Mouse (Mus musculus): ENCODE data around the gene Ebf1. TPM values are rescaled to one million over a fixed set of nuclear protein-coding genes. Genes with fewer than 3 reads are reported as not detected.

Gene Ebf1
- polyA plus RNA-seq, 1 experiment from 2014 or later: 95.7 TPM

GRCm38 (mm10) chr11:44886897-44887296 is 269.8 kb downstream of the Ebf1 start:
- Histone ChIP-seq H3K4me3 (replicated peaks) (no peak overlapping the region), H3K4me1 (replicated peaks) (peaks cover 4% of the 10 kb centered on the region; the same call in 1 of the 2 replicates), H3K36me3 (peaks cover 16% of the 10 kb centered on the region), H3K4me2 (no peak overlapping the region), H3K27ac (no peak overlapping the region), H3K9ac (replicated peaks) (no peak overlapping the region), H3K9me3 (no peaks in the 10 kb centered on the region), H3K27me3 (no peaks in the 10 kb centered on the region)
- no peak for ATAC-seq (ENCODE audit: insufficient number of reproducible peaks, insufficient read depth, low FRiP score, low TSS enrichment, low read depth)
- WGBS: 95% methylated on average over 2 of the region's 2 CpGs

DNA sequence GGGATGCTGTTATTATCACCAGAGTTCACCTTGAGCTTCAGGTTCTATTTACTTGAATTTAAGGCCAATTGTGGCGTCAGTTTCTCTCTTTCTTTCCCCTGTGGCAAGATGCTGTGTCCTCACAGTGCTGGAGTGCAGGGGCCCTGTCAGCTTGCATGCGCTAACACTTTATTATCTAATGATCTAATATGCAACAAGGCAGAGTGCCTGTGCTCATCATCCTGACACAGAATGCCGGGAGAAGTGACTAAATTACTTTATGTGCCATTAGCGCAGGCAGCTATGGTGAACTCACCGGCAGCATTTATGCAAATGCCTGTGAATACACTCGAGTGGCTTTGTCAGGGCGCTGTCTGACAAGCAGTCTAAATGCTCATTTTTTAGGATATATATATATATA is 270.6 kb downstream of the Ebf1 start:
- Histone ChIP-seq H3K36me3 (peaks cover 16% of the 10 kb centered on the region), H3K9me3 (no peaks in the 10 kb centered on the region), H3K27ac (no peak overlapping the region), H3K4me1 (replicated peaks) (peaks cover 4% of the 10 kb centered on the region; the same call in 1 of the 2 replicates), H3K4me3 (replicated peaks) (no peak overlapping the region), H3K9ac (replicated peaks) (no peak overlapping the region), H3K4me2 (no peak overlapping the region), H3K27me3 (no peaks in the 10 kb centered on the region)
- no peak for ATAC-seq (ENCODE audit: insufficient number of reproducible peaks, insufficient read depth, low FRiP score, low TSS enrichment, low read depth)
- 85% methylated on average over 7 of the region's 7 CpGs for WGBS

DNA sequence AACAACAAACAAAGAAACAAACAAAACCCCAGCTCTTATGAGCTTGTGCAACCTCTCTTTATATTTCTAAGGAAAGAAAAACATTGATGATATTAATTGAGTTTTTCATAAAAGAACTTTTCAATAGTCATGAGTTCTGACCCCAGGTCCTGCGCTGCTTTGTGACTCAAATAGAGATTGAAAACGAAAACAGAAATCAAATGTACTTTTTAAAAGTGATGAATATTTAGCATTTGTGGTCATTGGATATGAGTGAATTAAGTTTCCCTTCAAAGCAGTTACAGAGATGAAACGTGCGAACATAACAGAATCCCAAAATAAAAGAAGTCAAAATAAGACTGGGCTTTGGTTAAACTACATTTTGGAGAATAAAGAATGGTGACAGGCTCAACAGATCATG is 271.3 kb downstream of the Ebf1 start:
- Histone ChIP-seq H3K36me3 (peaks cover 18% of the 10 kb centered on the region), H3K27me3 (no peaks in the 10 kb centered on the region), H3K9me3 (no peaks in the 10 kb centered on the region), H3K4me1 (replicated peaks) (peaks cover 4% of the 10 kb centered on the region; the same call in 1 of the 2 replicates), H3K9ac (replicated peaks) (no peak overlapping the region), H3K4me3 (replicated peaks) (no peak overlapping the region), H3K4me2 (no peak overlapping the region), H3K27ac (no peak overlapping the region)
- no peak for ATAC-seq (ENCODE audit: insufficient number of reproducible peaks, insufficient read depth, low FRiP score, low TSS enrichment, low read depth)
- 91% methylated on average over 4 of the region's 4 CpGs for WGBS

GRCm38 (mm10) chr11:44892814-44893521 is 275.9 kb downstream of the Ebf1 start:
- no peaks in the 10 kb centered on the region for H3K27me3 ChIP-seq
- peaks cover 7% of the 10 kb centered on the region for H3K4me1 ChIP-seq (replicated peaks)
- peaks cover 6% of the 10 kb centered on the region; the same call in 1 of the 2 replicates for H3K36me3 ChIP-seq
- WGBS: 78% methylated on average over 18 of the region's 18 CpGs
- H3K4me2 ChIP-seq: no peak overlapping the region
- H3K27ac ChIP-seq: no peak overlapping the region
- no peak overlapping the region for H3K4me3 ChIP-seq (replicated peaks)
- no peak for ATAC-seq (ENCODE audit: insufficient number of reproducible peaks, insufficient read depth, low FRiP score, low TSS enrichment, low read depth)
- H3K9me3 ChIP-seq: no peaks in the 10 kb centered on the region
- H3K9ac ChIP-seq (replicated peaks): no peak overlapping the region

DNA sequence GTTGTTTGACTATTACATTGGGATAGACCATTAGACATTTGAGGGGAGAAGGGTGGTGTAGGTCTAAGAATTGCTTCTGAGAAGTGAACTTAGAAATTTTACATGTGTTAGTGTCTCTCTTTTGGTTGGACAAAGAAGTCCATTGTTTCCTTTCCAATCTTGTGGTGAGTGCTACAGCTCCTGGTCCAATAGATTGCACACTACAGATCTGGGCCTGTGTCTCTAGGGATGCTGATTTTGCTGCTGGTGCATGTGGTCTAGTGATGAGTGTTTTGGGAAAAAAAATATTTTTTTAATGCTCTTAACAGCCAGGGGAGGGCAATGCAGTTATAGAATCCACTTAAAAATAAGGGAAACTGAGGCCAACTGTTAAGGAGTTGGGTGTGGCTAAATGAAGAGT is 276.9 kb downstream of the Ebf1 start:
- Histone ChIP-seq H3K4me3 (replicated peaks) (no peak overlapping the region), H3K27ac (no peak overlapping the region), H3K9ac (replicated peaks) (no peak overlapping the region), H3K9me3 (no peaks in the 10 kb centered on the region), H3K4me2 (no peak overlapping the region), H3K36me3 (peaks cover 6% of the 10 kb centered on the region; the same call in 1 of the 2 replicates), H3K4me1 (replicated peaks) (peaks cover 7% of the 10 kb centered on the region), H3K27me3 (no peaks in the 10 kb centered on the region)
- ATAC-seq (ENCODE audit: insufficient number of reproducible peaks, insufficient read depth, low FRiP score, low TSS enrichment, low read depth): no peak

DNA sequence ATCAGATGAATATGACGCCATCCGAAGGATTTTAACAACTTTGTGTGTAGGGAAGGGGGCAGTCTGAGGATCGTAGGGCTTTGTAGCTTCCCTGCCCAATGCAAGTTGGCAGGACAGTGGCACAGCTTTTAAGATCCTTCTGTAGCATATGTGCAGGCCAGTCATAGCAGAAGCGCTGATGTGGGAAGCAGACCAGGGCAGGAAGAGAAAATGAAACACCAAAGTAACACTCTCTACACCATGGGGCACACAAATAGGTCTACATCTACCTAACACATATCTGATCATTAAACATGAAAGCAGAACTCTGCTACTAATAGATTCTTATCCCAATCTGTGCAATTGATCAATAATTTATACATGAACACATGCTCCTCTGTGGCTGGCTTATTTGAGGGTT is 277.7 kb downstream of the Ebf1 start:
- H3K4me3 ChIP-seq (replicated peaks): no peak overlapping the region
- WGBS: 88% methylated on average over 4 of the region's 4 CpGs
- H3K27me3 ChIP-seq: no peaks in the 10 kb centered on the region
- peaks cover 3% of the 10 kb centered on the region; the same call in 1 of the 2 replicates for H3K36me3 ChIP-seq
- no peak overlapping the region for H3K4me2 ChIP-seq
- ATAC-seq (ENCODE audit: insufficient number of reproducible peaks, insufficient read depth, low FRiP score, low TSS enrichment, low read depth): no peak
- H3K9ac ChIP-seq (replicated peaks): no peak overlapping the region
- no peaks in the 10 kb centered on the region for H3K9me3 ChIP-seq
- peaks cover 3% of the 10 kb centered on the region for H3K4me1 ChIP-seq (replicated peaks)
- H3K27ac ChIP-seq: no peak overlapping the region

DNA sequence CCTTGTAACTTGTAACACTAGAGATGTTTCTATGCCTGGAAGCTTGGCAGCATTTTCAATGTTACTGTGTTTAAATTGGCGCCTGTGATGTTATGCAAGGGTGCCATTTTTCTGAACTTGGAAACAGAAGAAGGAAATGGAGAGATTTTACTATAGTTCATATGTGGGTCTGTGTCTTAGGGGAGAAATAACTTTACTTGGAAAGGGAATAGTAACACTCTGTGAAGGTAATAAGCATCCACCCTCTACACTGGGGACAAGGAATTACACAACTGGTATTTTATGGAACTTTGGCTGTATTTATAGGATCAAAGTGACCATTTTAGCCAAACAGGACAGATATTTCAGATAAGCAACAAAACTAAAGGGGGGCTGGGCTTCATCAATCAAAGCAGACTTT is 278.8 kb downstream of the Ebf1 start:
- H3K36me3 ChIP-seq: 0 out of 2 replicates have a peak, but pooled peaks cover 2% of the 10 kb centered on the region
- no peaks in the 10 kb centered on the region for H3K27me3 ChIP-seq
- no peak overlapping the region for H3K9ac ChIP-seq (replicated peaks)
- H3K4me2 ChIP-seq: no peak overlapping the region
- no peak for ATAC-seq (ENCODE audit: insufficient number of reproducible peaks, insufficient read depth, low FRiP score, low TSS enrichment, low read depth)
- H3K27ac ChIP-seq: no peak overlapping the region
- H3K4me3 ChIP-seq (replicated peaks): no peak overlapping the region
- no peaks in the 10 kb centered on the region for H3K9me3 ChIP-seq
- WGBS: 86% methylated on average over 1 of the region's 1 CpGs
- H3K4me1 ChIP-seq (replicated peaks): peaks cover 5% of the 10 kb centered on the region

DNA sequence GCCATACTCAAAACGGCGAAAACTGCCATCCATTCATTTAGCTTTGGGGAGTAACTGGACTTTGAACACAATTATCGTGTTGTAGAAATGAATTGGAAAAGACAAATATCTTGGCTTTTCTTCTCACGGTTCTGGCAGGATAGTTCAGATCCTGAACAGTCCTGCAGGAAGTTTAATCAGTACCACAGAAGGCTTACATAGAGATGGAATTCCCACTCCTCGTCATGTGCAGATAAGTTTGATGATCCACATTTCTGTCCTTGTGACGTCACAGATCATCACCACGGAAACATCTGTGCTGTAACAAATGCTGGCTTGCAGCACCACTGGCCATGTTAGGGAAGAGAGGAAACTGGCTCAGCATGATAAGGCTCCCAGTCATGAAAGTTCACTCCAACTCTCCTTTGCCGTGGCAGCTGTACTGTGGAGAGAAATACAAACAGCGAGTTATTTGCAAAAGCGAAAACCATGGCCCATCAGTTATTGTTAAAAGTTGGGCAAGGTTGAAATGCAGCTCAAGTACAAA is 280.1 kb downstream of the Ebf1 start:
- Histone ChIP-seq H3K4me3 (replicated peaks) (no peak overlapping the region), H3K4me2 (no peak overlapping the region), H3K4me1 (replicated peaks) (peaks cover 17% of the 10 kb centered on the region), H3K36me3 (0 out of 2 replicates have a peak, but pooled peaks cover 2% of the 10 kb centered on the region), H3K9ac (replicated peaks) (no peak overlapping the region), H3K27me3 (no peaks in the 10 kb centered on the region), H3K27ac (no peak overlapping the region), H3K9me3 (no peaks in the 10 kb centered on the region)
- no peak for ATAC-seq (ENCODE audit: insufficient number of reproducible peaks, insufficient read depth, low FRiP score, low TSS enrichment, low read depth)
- 78% methylated on average over 10 of the region's 10 CpGs for WGBS

- no peak for ATAC-seq (ENCODE audit: insufficient number of reproducible peaks, insufficient read depth, low FRiP score, low TSS enrichment, low read depth)
- no peaks in the 10 kb centered on the region for H3K36me3 ChIP-seq
- no peaks in the 10 kb centered on the region for H3K9me3 ChIP-seq
- no peak overlapping the region for H3K4me2 ChIP-seq
- H3K4me1 ChIP-seq (replicated peaks): peaks cover 36% of the 10 kb centered on the region
- H3K27me3 ChIP-seq: no peaks in the 10 kb centered on the region
- H3K27ac ChIP-seq: no peak overlapping the region
- H3K4me3 ChIP-seq (replicated peaks): no peak overlapping the region
- no peak overlapping the region for H3K9ac ChIP-seq (replicated peaks)
These were observed 282.4 kb downstream of the Ebf1 start for GRCm38 (mm10) chr11:44899554-44899953.

- H3K9me3 ChIP-seq: no peaks in the 10 kb centered on the region
- no peaks in the 10 kb centered on the region for H3K27me3 ChIP-seq
- H3K27ac ChIP-seq: no peak overlapping the region
- peaks cover 38% of the 10 kb centered on the region for H3K4me1 ChIP-seq (replicated peaks)
- H3K4me3 ChIP-seq (replicated peaks): no peak overlapping the region
- H3K9ac ChIP-seq (replicated peaks): no peak overlapping the region
- no peak overlapping the region for H3K4me2 ChIP-seq
- WGBS: 65% methylated on average over 7 of the region's 7 CpGs
- H3K36me3 ChIP-seq: no peaks in the 10 kb centered on the region
- ATAC-seq (ENCODE audit: insufficient number of reproducible peaks, insufficient read depth, low FRiP score, low TSS enrichment, low read depth): no peak
These were observed 282.8 kb downstream of the Ebf1 start for GRCm38 (mm10) chr11:44899965-44900364.

GRCm38 (mm10) chr11:44900496-44900895 is 283.4 kb downstream of the Ebf1 start:
- no peak for ATAC-seq (ENCODE audit: insufficient number of reproducible peaks, insufficient read depth, low FRiP score, low TSS enrichment, low read depth)
- H3K4me2 ChIP-seq: no peak overlapping the region
- H3K36me3 ChIP-seq: no peaks in the 10 kb centered on the region
- peaks cover 38% of the 10 kb centered on the region for H3K4me1 ChIP-seq (replicated peaks)
- 79% methylated on average over 7 of the region's 7 CpGs for WGBS
- H3K4me3 ChIP-seq (replicated peaks): no peak overlapping the region
- H3K9ac ChIP-seq (replicated peaks): no peak overlapping the region
- H3K27ac ChIP-seq: no peak overlapping the region
- H3K27me3 ChIP-seq: no peaks in the 10 kb centered on the region
- no peaks in the 10 kb centered on the region for H3K9me3 ChIP-seq

- Histone ChIP-seq H3K4me1 (replicated peaks) (peaks cover 38% of the 10 kb centered on the region), H3K36me3 (no peaks in the 10 kb centered on the region), H3K9me3 (no peaks in the 10 kb centered on the region), H3K9ac (replicated peaks) (no peak overlapping the region), H3K4me2 (no peak overlapping the region), H3K4me3 (replicated peaks) (no peak overlapping the region), H3K27ac (no peak overlapping the region), H3K27me3 (no peaks in the 10 kb centered on the region)
- 37% methylated on average over 2 of the region's 2 CpGs for WGBS
- ATAC-seq (ENCODE audit: insufficient number of reproducible peaks, insufficient read depth, low FRiP score, low TSS enrichment, low read depth): no peak
These were observed 284.6 kb downstream of the Ebf1 start for GRCm38 (mm10) chr11:44901715-44902114.

Measured in limb, embryonic 12.5 days (tissue).